Mouse (Mus musculus) embryonic fibroblast, embryonic 13.5 days (primary cell): ENCODE data around the gene Itga9.

Experiments
- CTCF ChIP-seq: IDR thresholded peaks from 2 replicates; pipeline ENCODE4 v1.5.1; 2011; ENCODE audit warnings: mild to moderate bottlenecking, control low read depth, low read length, moderate library complexity, borderline replicate concordance; ENCODE audit not compliant: insufficient read depth
- POLR2A ChIP-seq: IDR thresholded peaks from 2 replicates; pipeline ENCODE4 v1.6.1; 2011; ENCODE audit warnings: low read depth, mild to moderate bottlenecking, control low read depth, low read length, moderate library complexity

DNA sequence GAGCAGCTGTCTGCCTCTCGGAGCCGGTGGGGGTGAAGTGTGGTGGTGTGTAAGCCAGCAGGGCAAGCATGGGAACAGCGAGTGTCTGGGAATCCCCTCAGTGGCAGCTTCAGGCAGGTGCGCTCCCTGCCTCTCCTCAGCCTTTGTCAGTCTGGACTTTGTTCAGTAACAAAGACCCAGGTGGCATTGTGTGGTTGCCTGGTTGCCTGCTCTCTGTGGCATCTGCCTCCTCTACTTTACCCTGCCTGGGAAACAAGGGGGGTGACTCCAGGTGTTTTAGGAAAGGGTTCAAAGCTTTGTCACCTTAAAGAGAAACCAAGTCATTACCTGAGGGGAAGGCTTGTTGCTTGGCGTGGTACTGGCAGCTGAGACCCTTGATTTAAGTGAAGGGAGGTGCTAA lies 108.0 kb downstream of the Itga9 start:
- TF ChIP-seq CTCF (no peak), POLR2A (no peak)
